Mouse (Mus musculus) heart, postnatal 0 days (tissue): Measurements from ENCODE around the gene Hs3st2. TPM values are rescaled to one million over a fixed set of nuclear protein-coding genes. Genes with fewer than 3 reads are reported as not detected.

Experiments
- ATAC-seq: fragments of 200-750 bp; cut with Nextera tagmentation; 2 replicates; pipeline ENCODE4 v1.8.0; 2017; ENCODE audit warnings: low read depth, moderate number of reproducible peaks, moderate library complexity; ENCODE audit not compliant: insufficient read depth
- DNase-seq: peaks from one replicate; pipeline ENCODE4 v3.0.0-alpha.2; 2016; ENCODE audit warnings: low spot score
- H3K27ac ChIP-seq: fragments of 300-500 bp; sonication (generic); 2 replicates; pipeline ENCODE4 v1.5.1; 2014; ENCODE audit warnings: low read depth, mild to moderate bottlenecking
- H3K27me3 ChIP-seq: fragments of 300-500 bp; sonication (generic); 2 replicates; pipeline ENCODE4 v1.6.1; 2014; ENCODE audit warnings: low read length, mixed read lengths; ENCODE audit not compliant: control insufficient read depth, insufficient read depth
- H3K36me3 ChIP-seq: fragments of 300-500 bp; sonication (generic); replicated peaks from 2 replicates; pipeline ENCODE4 v1.6.1; 2014; ENCODE audit warnings: low read length, mixed read lengths; ENCODE audit not compliant: control insufficient read depth, insufficient read depth
- H3K4me1 ChIP-seq: fragments of 300-500 bp; sonication (generic); 2 replicates; pipeline ENCODE4 v1.6.1; 2014; ENCODE audit warnings: antibody characterized with exemption; ENCODE audit not compliant: control insufficient read depth, insufficient read depth
- H3K4me2 ChIP-seq: fragments of 300-500 bp; sonication (generic); 2 replicates; pipeline ENCODE4 v1.6.1; 2014; ENCODE audit warnings: low read depth, mild to moderate bottlenecking, low read length, moderate library complexity
- H3K4me3 ChIP-seq: fragments of 300-500 bp; sonication (generic); 2 replicates; pipeline ENCODE4 v1.5.1; 2014; ENCODE audit warnings: low read depth, low read length
- H3K9ac ChIP-seq: fragments of 300-500 bp; sonication (generic); replicated peaks from 2 replicates; pipeline ENCODE4 v1.6.1; 2014; ENCODE audit warnings: low read depth, low read length, mixed read lengths
- H3K9me3 ChIP-seq: fragments of 300-500 bp; sonication (generic); replicated peaks from 2 replicates; pipeline ENCODE4 v1.6.1; 2016; ENCODE audit warnings: low read length; ENCODE audit not compliant: control insufficient read depth
- CTCF ChIP-seq: IDR thresholded peaks from 2 replicates; pipeline ENCODE4 v1.5.1; 2016; ENCODE audit warnings: antibody characterized with exemption, control low read depth, low read depth
- EP300 ChIP-seq: IDR thresholded peaks from 2 replicates; pipeline ENCODE4 v1.6.1; 2016; ENCODE audit warnings: antibody characterized with exemption, low read depth
- WGBS: fragments of 180-500 bp; shearing (Covaris S2); extraction: QIAGEN DNeasy Blood & Tissue Kit; methylation state at CpG from one replicate; pipeline ENCODE4 v1.1.7; 2014; 5-methylcytosine and 5-hydroxymethylcytosine counted together
- polyA plus RNA-seq: library from polyadenylated mRNA; unstranded; fragments of >200 nt; fragmentation: Nextera tagmentation; extraction: Ambion mirVana; gene quantifications from 2 replicates; pipeline ENCODE4 v1.2.1, GENCODE M21; 2015
- total RNA-seq: library from RNA; depleted of rRNA; stranded (reverse); fragments of >200 nt; gene quantifications from 2 replicates; pipeline ENCODE4 v1.2.3, GENCODE M21; 2014; ENCODE audit warnings: low replicate concordance

Hs3st2 gene
- total and polyA plus RNA-seq, 2 experiments from 2014 or later, result not detected

GRCm38 (mm10) chr7:121393884-121394283 is 2.2 kb downstream of the Hs3st2 start:
- H3K36me3 ChIP-seq, result no peaks in the 10 kb centered on the region
- WGBS, result 70% methylated on average over 1 of the region's 1 CpGs
- H3K4me2 ChIP-seq, result no peak overlapping the region
- H3K9me3 ChIP-seq, result no peaks in the 10 kb centered on the region
- peaks cover 41% of the 10 kb centered on the region for H3K27me3 ChIP-seq
- no peak overlapping the region for H3K27ac ChIP-seq
- DNase-seq, result no peak
- TF ChIP-seq EP300, result no peak
- TF ChIP-seq CTCF, result no peak
- no peak overlapping the region for H3K4me3 ChIP-seq
- H3K9ac ChIP-seq, result no peak overlapping the region
- no peaks in the 10 kb centered on the region for H3K4me1 ChIP-seq
- no peak for ATAC-seq

GRCm38 (mm10) chr7:121394875-121395274 is 3.2 kb downstream of the Hs3st2 start:
- H3K36me3 ChIP-seq, result no peaks in the 10 kb centered on the region
- WGBS, result 73% methylated on average over 2 of the region's 2 CpGs
- DNase-seq (no peak), ATAC-seq (no peak)
- no peak overlapping the region for H3K9ac ChIP-seq
- no peak overlapping the region for H3K4me3 ChIP-seq
- TF ChIP-seq CTCF (no peak), EP300 (no peak)
- H3K4me1 ChIP-seq, result no peaks in the 10 kb centered on the region
- no peaks in the 10 kb centered on the region for H3K9me3 ChIP-seq
- H3K4me2 ChIP-seq, result no peak overlapping the region
- H3K27ac ChIP-seq, result no peak overlapping the region
- peaks cover 41% of the 10 kb centered on the region for H3K27me3 ChIP-seq

GRCm38 (mm10) chr7:121410716-121411506 is 19.3 kb downstream of the Hs3st2 start:
- ATAC-seq (no peak), DNase-seq (no peak)
- Histone ChIP-seq H3K27ac (no peak overlapping the region), H3K4me2 (no peak overlapping the region), H3K9me3 (no peaks in the 10 kb centered on the region), H3K4me3 (no peak overlapping the region), H3K4me1 (no peaks in the 10 kb centered on the region), H3K36me3 (no peaks in the 10 kb centered on the region), H3K27me3 (no peaks in the 10 kb centered on the region), H3K9ac (no peak overlapping the region)
- WGBS, result 68% methylated on average over 11 of the region's 11 CpGs
- TF ChIP-seq EP300 (no peak), CTCF (no peak)

GRCm38 (mm10) chr7:121411507-121411898 is 19.8 kb downstream of the Hs3st2 start:
- H3K36me3 ChIP-seq, result no peaks in the 10 kb centered on the region
- H3K4me2 ChIP-seq, result no peak overlapping the region
- no peak overlapping the region for H3K27ac ChIP-seq
- 69% methylated on average over 7 of the region's 7 CpGs for WGBS
- no peaks in the 10 kb centered on the region for H3K4me1 ChIP-seq
- H3K9ac ChIP-seq, result no peak overlapping the region
- no peaks in the 10 kb centered on the region for H3K9me3 ChIP-seq
- ATAC-seq (no peak), DNase-seq (no peak)
- TF ChIP-seq EP300, result no peak
- no peak for TF ChIP-seq CTCF
- no peaks in the 10 kb centered on the region for H3K27me3 ChIP-seq
- no peak overlapping the region for H3K4me3 ChIP-seq

GRCm38 (mm10) chr7:121436884-121437283 is 45.2 kb downstream of the Hs3st2 start:
- Histone ChIP-seq H3K36me3 (no peaks in the 10 kb centered on the region), H3K9ac (no peak overlapping the region), H3K27ac (no peak overlapping the region), H3K4me1 (no peaks in the 10 kb centered on the region), H3K27me3 (0 out of 2 replicates have a peak, but pooled peaks cover 4% of the 10 kb centered on the region), H3K4me3 (no peak overlapping the region), H3K4me2 (no peak overlapping the region), H3K9me3 (no peaks in the 10 kb centered on the region)
- ATAC-seq, result no peak
- TF ChIP-seq CTCF, result no peak
- DNase-seq, result no peak
- WGBS, result 80% methylated on average over 6 of the region's 6 CpGs

GRCm38 (mm10) chr7:121441186-121441585 is 49.5 kb downstream of the Hs3st2 start:
- H3K4me3 ChIP-seq, result no peak overlapping the region
- no peak for TF ChIP-seq EP300
- TF ChIP-seq CTCF, result no peak
- H3K9ac ChIP-seq, result no peak overlapping the region
- DNase-seq, result no peak
- H3K27me3 ChIP-seq, result 0 out of 2 replicates have a peak, but pooled peaks cover 4% of the 10 kb centered on the region
- H3K9me3 ChIP-seq, result no peaks in the 10 kb centered on the region
- WGBS, result 69% methylated on average over 5 of the region's 5 CpGs
- H3K4me1 ChIP-seq, result no peaks in the 10 kb centered on the region
- no peak overlapping the region for H3K4me2 ChIP-seq
- no peak overlapping the region for H3K27ac ChIP-seq
- no peaks in the 10 kb centered on the region for H3K36me3 ChIP-seq
- ATAC-seq, result no peak
